Mouse (Mus musculus) ES-E14 (cell line): ENCODE results near the gene Rps8.

Experiments used
- CHD2 ChIP-seq: IDR thresholded peaks from 2 replicates; pipeline ENCODE4 v1.6.1; 2014; ENCODE audit warnings: mild to moderate bottlenecking, low read depth, low read length, inconsistent platforms
- HCFC1 ChIP-seq: IDR thresholded peaks from 2 replicates; pipeline ENCODE4 v1.6.1; 2012; ENCODE audit warnings: low read length, inconsistent platforms, borderline replicate concordance; ENCODE audit not compliant: insufficient read depth
- ZNF384 ChIP-seq: IDR thresholded peaks from 2 replicates; pipeline ENCODE4 v1.6.1; 2012; ENCODE audit warnings: low read depth, low read length, inconsistent platforms

- TF ChIP-seq HCFC1 (no peak), CHD2 (no peak), ZNF384 (no peak)
These were observed 50.9 kb downstream of the Rps8 start for GRCm38 (mm10) chr4:117105127-117105526.
